Mouse (Mus musculus): ENCODE results near the gene Cfap45. TPM values are rescaled to one million over a fixed set of nuclear protein-coding genes. Genes with fewer than 3 reads are reported as not detected.

Gene Cfap45
- polyA plus RNA-seq, 1 experiment from 2014 or later, result 1.1 TPM

- peaks cover 21% of the 10 kb centered on the region for H3K36me3 ChIP-seq (ENCODE audit: control insufficient read depth, insufficient read depth, low read length)
- DNase-seq (ENCODE audit: low spot score, missing footprints), result peak; percentile 73
- H3K4me2 ChIP-seq, result no peak overlapping the region
- H3K27me3 ChIP-seq (ENCODE audit: control insufficient read depth, insufficient read depth, low read length), result no peaks in the 10 kb centered on the region
- WGBS, result 64% methylated on average over 12 of the region's 12 CpGs
- ATAC-seq (ENCODE audit: low FRiP score), result peak; percentile 14
- no peaks in the 10 kb centered on the region for H3K9me3 ChIP-seq (ENCODE audit: control insufficient read depth, low read length)
- no peak overlapping the region for H3K27ac ChIP-seq (ENCODE audit: low read depth, low read length)
- H3K9ac ChIP-seq (ENCODE audit: low read length), result no peak overlapping the region
- 0 out of 2 replicates have a peak overlapping the region, but pooled peaks have one; percentile 4 for H3K4me3 ChIP-seq (ENCODE audit: low read depth, low read length)
- peaks cover 39% of the 10 kb centered on the region for H3K4me1 ChIP-seq (ENCODE audit: control insufficient read depth, insufficient read depth, low read length)
Observed at GRCm38 (mm10) chr1:172489585-172490250, 30.9 kb upstream of the Cfap45 start.

GRCm38 (mm10) chr1:172490261-172490661 is 30.3 kb upstream of the Cfap45 start:
- peaks cover 21% of the 10 kb centered on the region for H3K36me3 ChIP-seq (ENCODE audit: control insufficient read depth, insufficient read depth, low read length)
- 11% methylated on average over 10 of the region's 10 CpGs for WGBS
- ATAC-seq (ENCODE audit: low FRiP score), result peak; percentile 51
- no peaks in the 10 kb centered on the region for H3K9me3 ChIP-seq (ENCODE audit: control insufficient read depth, low read length)
- H3K4me1 ChIP-seq (ENCODE audit: control insufficient read depth, insufficient read depth, low read length), result peaks cover 34% of the 10 kb centered on the region
- no peak overlapping the region for H3K4me2 ChIP-seq
- no peak overlapping the region for H3K27ac ChIP-seq (ENCODE audit: low read depth, low read length)
- no peaks in the 10 kb centered on the region for H3K27me3 ChIP-seq (ENCODE audit: control insufficient read depth, insufficient read depth, low read length)
- DNase-seq (ENCODE audit: low spot score, missing footprints), result peak; percentile 99
- H3K9ac ChIP-seq (ENCODE audit: low read length), result no peak overlapping the region
- H3K4me3 ChIP-seq (ENCODE audit: low read depth, low read length), result 0 out of 2 replicates have a peak overlapping the region, but pooled peaks have one; percentile 4

GRCm38 (mm10) chr1:172492047-172492446 is 28.6 kb upstream of the Cfap45 start:
- Histone ChIP-seq H3K9ac (ENCODE audit: low read length) (no peak overlapping the region), H3K36me3 (ENCODE audit: control insufficient read depth, insufficient read depth, low read length) (peaks cover 31% of the 10 kb centered on the region), H3K4me1 (ENCODE audit: control insufficient read depth, insufficient read depth, low read length) (peaks cover 16% of the 10 kb centered on the region), H3K4me2 (no peak overlapping the region), H3K9me3 (ENCODE audit: control insufficient read depth, low read length) (no peaks in the 10 kb centered on the region), H3K27me3 (ENCODE audit: control insufficient read depth, insufficient read depth, low read length) (no peaks in the 10 kb centered on the region), H3K4me3 (ENCODE audit: low read depth, low read length) (no peak overlapping the region), H3K27ac (ENCODE audit: low read depth, low read length) (no peak overlapping the region)
- WGBS, result 88% methylated on average over 8 of the region's 8 CpGs
- DNase-seq (ENCODE audit: low spot score, missing footprints), result no peak
- no peak for ATAC-seq (ENCODE audit: low FRiP score)

- Histone ChIP-seq H3K4me2 (no peak overlapping the region), H3K36me3 (ENCODE audit: control insufficient read depth, insufficient read depth, low read length) (peaks cover 41% of the 10 kb centered on the region), H3K27me3 (ENCODE audit: control insufficient read depth, insufficient read depth, low read length) (no peaks in the 10 kb centered on the region), H3K9me3 (ENCODE audit: control insufficient read depth, low read length) (no peaks in the 10 kb centered on the region), H3K9ac (ENCODE audit: low read length) (no peak overlapping the region), H3K4me3 (ENCODE audit: low read depth, low read length) (no peak overlapping the region), H3K4me1 (ENCODE audit: control insufficient read depth, insufficient read depth, low read length) (peaks cover 9% of the 10 kb centered on the region), H3K27ac (ENCODE audit: low read depth, low read length) (no peak overlapping the region)
- 79% methylated on average over 6 of the region's 6 CpGs for WGBS
- ATAC-seq (ENCODE audit: low FRiP score) (no peak), DNase-seq (ENCODE audit: low spot score, missing footprints) (no peak)
Observed at GRCm38 (mm10) chr1:172493516-172493915, 27.1 kb upstream of the Cfap45 start.

GRCm38 (mm10) chr1:172496030-172496429 is 24.6 kb upstream of the Cfap45 start:
- peaks cover 37% of the 10 kb centered on the region for H3K36me3 ChIP-seq (ENCODE audit: control insufficient read depth, insufficient read depth, low read length)

GRCm38 (mm10) chr1:172497428-172497827 is 23.2 kb upstream of the Cfap45 start:
- Histone ChIP-seq H3K4me1 (ENCODE audit: control insufficient read depth, insufficient read depth, low read length) (peaks cover 16% of the 10 kb centered on the region), H3K27me3 (ENCODE audit: control insufficient read depth, insufficient read depth, low read length) (peaks cover 23% of the 10 kb centered on the region), H3K36me3 (ENCODE audit: control insufficient read depth, insufficient read depth, low read length) (peaks cover 30% of the 10 kb centered on the region), H3K9me3 (ENCODE audit: control insufficient read depth, low read length) (no peaks in the 10 kb centered on the region), H3K9ac (ENCODE audit: low read length) (no peak overlapping the region), H3K4me3 (ENCODE audit: low read depth, low read length) (no peak overlapping the region), H3K27ac (ENCODE audit: low read depth, low read length) (no peak overlapping the region), H3K4me2 (no peak overlapping the region)
- ATAC-seq (ENCODE audit: low FRiP score), result no peak
- no peak for DNase-seq (ENCODE audit: low spot score, missing footprints)
- 83% methylated on average over 10 of the region's 10 CpGs for WGBS

More at GRCm38 (mm10) chr1:172496030-172496429, 24.6 kb upstream of the Cfap45 start:
- 80% methylated on average over 17 of the region's 17 CpGs for WGBS
- Histone ChIP-seq H3K27ac (ENCODE audit: low read depth, low read length) (no peak overlapping the region), H3K4me3 (ENCODE audit: low read depth, low read length) (no peak overlapping the region), H3K9me3 (ENCODE audit: control insufficient read depth, low read length) (no peaks in the 10 kb centered on the region), H3K4me2 (no peak overlapping the region), H3K27me3 (ENCODE audit: control insufficient read depth, insufficient read depth, low read length) (peaks cover 14% of the 10 kb centered on the region), H3K4me1 (ENCODE audit: control insufficient read depth, insufficient read depth, low read length) (peaks cover 12% of the 10 kb centered on the region), H3K9ac (ENCODE audit: low read length) (no peak overlapping the region)
- ATAC-seq (ENCODE audit: low FRiP score) (no peak), DNase-seq (ENCODE audit: low spot score, missing footprints) (no peak)

- Histone ChIP-seq H3K4me3 (ENCODE audit: low read depth, low read length) (peak within 1 kb of the TSS; percentile 33), H3K27me3 (ENCODE audit: control insufficient read depth, insufficient read depth, low read length) (peaks cover 23% of the 10 kb centered on the region), H3K4me2 (peak within 1 kb of the TSS; percentile 54), H3K9me3 (ENCODE audit: control insufficient read depth, low read length) (no peaks in the 10 kb centered on the region), H3K9ac (ENCODE audit: low read length) (peak within 1 kb of the TSS; percentile 49; the same call in 1 of the 2 replicates), H3K36me3 (ENCODE audit: control insufficient read depth, insufficient read depth, low read length) (peaks cover 22% of the 10 kb centered on the region), H3K27ac (ENCODE audit: low read depth, low read length) (peak within 1 kb of the TSS; percentile 5; the same call in 1 of the 2 replicates), H3K4me1 (ENCODE audit: control insufficient read depth, insufficient read depth, low read length) (peaks cover 29% of the 10 kb centered on the region)
- ATAC-seq (ENCODE audit: low FRiP score) (peak; percentile 47), DNase-seq (ENCODE audit: low spot score, missing footprints) (peak; percentile 96)
- WGBS, result under 1% methylated on average over 30 of the region's 30 CpGs
Observed at GRCm38 (mm10) chr1:172499765-172500441, 20.7 kb upstream of the Cfap45 start, which contains the start of gene Tagln2. TSS of gene Tagln2 (plus strand) at chr1:172500047.

- Histone ChIP-seq H3K4me3 (ENCODE audit: low read depth, low read length) (peak overlapping the region; percentile 33), H3K4me1 (ENCODE audit: control insufficient read depth, insufficient read depth, low read length) (peaks cover 29% of the 10 kb centered on the region), H3K9ac (ENCODE audit: low read length) (peak overlapping the region; percentile 49; the same call in 1 of the 2 replicates), H3K9me3 (ENCODE audit: control insufficient read depth, low read length) (no peaks in the 10 kb centered on the region), H3K4me2 (peak overlapping the region; percentile 54), H3K36me3 (ENCODE audit: control insufficient read depth, insufficient read depth, low read length) (peaks cover 19% of the 10 kb centered on the region), H3K27ac (ENCODE audit: low read depth, low read length) (peak overlapping the region; percentile 5; the same call in 1 of the 2 replicates), H3K27me3 (ENCODE audit: control insufficient read depth, insufficient read depth, low read length) (peaks cover 26% of the 10 kb centered on the region)
- WGBS, result under 1% methylated on average over 56 of the region's 56 CpGs
- peak; percentile 19 for ATAC-seq (ENCODE audit: low FRiP score)
- no peak for DNase-seq (ENCODE audit: low spot score, missing footprints)
Observed at GRCm38 (mm10) chr1:172500451-172501370, 19.9 kb upstream of the Cfap45 start.
